Mouse (Mus musculus) right cerebral cortex, adult 2 months (tissue): Measurements from ENCODE around the gene Glul.
"Not testable (repeated sequence)": the region's sequence is repeated elsewhere in the genome, so short reads cannot be mapped to it uniquely, and the experiment has no call there.

Experiments
- DNase-seq, 2 experiments: peaks; one replicate each; pipeline ENCODE4 v3.0.0; 2021 to 2022; ENCODE audit warnings: low spot score in 2 of 2

The Glul gene

GRCm38 (mm10) chr1:153899731-153900380 lies at the start of gene Glul, which contains the start of gene Teddm2:
TSS of gene Glul (plus strand) at chr1:153899944.
TSS of gene Teddm2 (minus strand) at chr1:153900228.
- peak; percentile 89 to 94 for DNase-seq

- DNase-seq: not testable (repeated sequence)
Observed at GRCm38 (mm10) chr1:153852696-153853095, 47.0 kb upstream of the Glul start.

GRCm38 (mm10) chr1:153855946-153856345 lies 43.8 kb upstream of the Glul start:
- DNase-seq: no peak

- no peak for DNase-seq
Observed at GRCm38 (mm10) chr1:153874045-153874444, 25.7 kb upstream of the Glul start, which contains the start of gene Teddm1b. TSS of gene Teddm1b (plus strand) at chr1:153874345.

GRCm38 (mm10) chr1:153880391-153880790 lies 19.4 kb upstream of the Glul start:
- DNase-seq: not testable (repeated sequence)

- no peak for DNase-seq
Observed at GRCm38 (mm10) chr1:153886024-153886633, 13.6 kb upstream of the Glul start.

- DNase-seq: no peak
Observed at GRCm38 (mm10) chr1:153890121-153890520, 9.6 kb upstream of the Glul start.

- DNase-seq: no peak
Observed at GRCm38 (mm10) chr1:153891442-153891841, 8.3 kb upstream of the Glul start, which contains the start of gene Teddm1a. TSS of gene Teddm1a (plus strand) at chr1:153891742.

GRCm38 (mm10) chr1:153893746-153894145 lies 6.0 kb upstream of the Glul start:
- no peak for DNase-seq

GRCm38 (mm10) chr1:153894201-153894893 lies 5.4 kb upstream of the Glul start:
- DNase-seq: no peak

- peak; percentile 87 to 88 for DNase-seq
Observed at GRCm38 (mm10) chr1:153894979-153895378, 4.8 kb upstream of the Glul start.

GRCm38 (mm10) chr1:153897196-153897595 lies 2.5 kb upstream of the Glul start:
- DNase-seq: no peak

GRCm38 (mm10) chr1:153898989-153899730 lies 584 bp upstream of the Glul start:
- DNase-seq: peak in 1 of 2 experiments; percentile 43

- DNase-seq: peak in 1 of 2 experiments; percentile 20
Observed at GRCm38 (mm10) chr1:153900381-153900780, 637 bp downstream of the Glul start.

- DNase-seq: no peak
Observed at GRCm38 (mm10) chr1:153900860-153901730, 1.4 kb downstream of the Glul start.

- DNase-seq: no peak
Observed at GRCm38 (mm10) chr1:153903006-153903405, 3.3 kb downstream of the Glul start.

GRCm38 (mm10) chr1:153904236-153904635 lies 4.5 kb downstream of the Glul start:
- peak in 1 of 2 experiments; percentile 39 for DNase-seq

GRCm38 (mm10) chr1:153905884-153906283 lies 6.1 kb downstream of the Glul start:
- DNase-seq: no peak

GRCm38 (mm10) chr1:153908208-153908607 lies 8.5 kb downstream of the Glul start:
- no peak for DNase-seq

GRCm38 (mm10) chr1:153908741-153909140 lies 9.0 kb downstream of the Glul start:
- no peak for DNase-seq
